Mouse (Mus musculus) forebrain, embryonic 11.5 days (tissue): ENCODE results near the gene Slc22a29. TPM values are rescaled to one million over a fixed set of nuclear protein-coding genes. Genes with fewer than 3 reads are reported as not detected.
A peak's percentile ranks its signal among the peaks of the same experiment; 100 is the strongest.
"Not testable (repeated sequence)": the region's sequence is repeated elsewhere in the genome, so short reads cannot be mapped to it uniquely, and the experiment has no call there.

Experiments used
- ATAC-seq: fragments of 200-750 bp; cut with Nextera tagmentation; replicated peaks from 2 replicates; pipeline ENCODE4 v1.8.0; 2017; ENCODE audit warnings: moderate TSS enrichment; ENCODE audit not compliant: low FRiP score
- DNase-seq: peaks from one replicate; pipeline ENCODE4 v3.0.0-alpha.2; 2017; ENCODE audit warnings: low spot score
- H3K27ac ChIP-seq: fragments of 300-500 bp; sonication (generic); 2 replicates; pipeline ENCODE4 v1.5.1; 2014; ENCODE audit warnings: low read depth, low read length
- H3K27me3 ChIP-seq: fragments of 300-500 bp; sonication (generic); 2 replicates; pipeline ENCODE4 v1.6.1; 2014; ENCODE audit warnings: mild to moderate bottlenecking, low read length, mixed read lengths; ENCODE audit not compliant: control insufficient read depth, insufficient read depth
- H3K36me3 ChIP-seq: fragments of 300-500 bp; sonication (generic); 2 replicates; pipeline ENCODE4 v1.6.1; 2014; ENCODE audit warnings: mild to moderate bottlenecking, low read length, moderate library complexity, mixed read lengths; ENCODE audit not compliant: control insufficient read depth, insufficient read depth
- H3K4me1 ChIP-seq: fragments of 300-500 bp; sonication (generic); replicated peaks from 2 replicates; pipeline ENCODE4 v1.6.1; 2014; ENCODE audit warnings: low read length, mixed read lengths; ENCODE audit not compliant: control insufficient read depth, insufficient read depth
- H3K4me2 ChIP-seq: fragments of 300-500 bp; sonication (generic); 2 replicates; pipeline ENCODE4 v1.6.1; 2014; ENCODE audit warnings: low read depth, mild to moderate bottlenecking, low read length, moderate library complexity, mixed read lengths; ENCODE audit not compliant: severe bottlenecking
- H3K4me3 ChIP-seq: fragments of 300-500 bp; sonication (generic); 2 replicates; pipeline ENCODE4 v1.5.1; 2014; ENCODE audit warnings: low read depth, low read length
- H3K9ac ChIP-seq: fragments of 300-500 bp; sonication (generic); 2 replicates; pipeline ENCODE4 v1.6.1; 2014; ENCODE audit warnings: low read length
- H3K9me3 ChIP-seq: fragments of 300-500 bp; sonication (generic); 2 replicates; pipeline ENCODE4 v1.6.1; 2016; ENCODE audit warnings: low read length, mixed read lengths; ENCODE audit not compliant: control insufficient read depth
- WGBS: fragments of 180-500 bp; shearing (Covaris S2); extraction: QIAGEN DNeasy Blood & Tissue Kit; methylation state at CpG from one replicate; pipeline ENCODE4 v1.1.7; 2014; 5-methylcytosine and 5-hydroxymethylcytosine counted together
- polyA plus RNA-seq: library from polyadenylated mRNA; unstranded; fragments of >200 nt; fragmentation: Nextera tagmentation; extraction: Ambion mirVana; gene quantifications from 2 replicates; pipeline ENCODE4 v1.2.1, GENCODE M21; 2014

Gene Slc22a29
- not detected in 2 replicates for polyA plus RNA-seq

- Histone ChIP-seq H3K9ac (no peak within 1 kb of the TSS), H3K4me2 (no peak within 1 kb of the TSS), H3K36me3 (no peaks in the 10 kb centered on the region), H3K4me3 (no peak within 1 kb of the TSS), H3K9me3 (no peaks in the 10 kb centered on the region; the same call in 1 of the 2 replicates), H3K27me3 (no peaks in the 10 kb centered on the region), H3K27ac (no peak within 1 kb of the TSS), H3K4me1 (no peaks in the 10 kb centered on the region)
- ATAC-seq (no peak), DNase-seq (no peak)
- 80% methylated on average over 2 of the region's 2 CpGs for WGBS
These were observed at the start of gene Slc22a29 for GRCm38 (mm10) chr19:8218800-8219199. TSS of gene Slc22a29 (minus strand) at chr19:8218900.

DNA sequence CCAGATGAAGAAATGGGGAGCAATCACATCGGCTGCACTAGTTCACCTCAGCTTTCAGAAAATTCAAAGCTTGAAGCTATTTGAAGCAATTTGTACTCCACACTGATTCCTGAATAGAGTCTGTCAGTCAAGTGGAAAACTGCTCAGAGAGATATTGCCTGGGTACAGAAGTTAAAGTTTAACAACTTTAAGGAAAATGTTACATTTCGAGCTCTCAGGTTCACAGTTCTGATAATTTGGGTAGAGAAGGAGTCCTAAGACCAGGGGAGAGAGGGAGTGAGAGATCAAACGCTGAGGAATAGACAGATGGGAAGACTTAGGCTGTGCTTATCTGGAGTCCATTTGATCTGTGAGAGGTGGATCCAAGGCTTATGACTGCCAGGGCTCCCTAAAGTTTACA lies 46.6 kb upstream of the Slc22a29 start:
- no peak for ATAC-seq
- 78% methylated on average over 3 of the region's 3 CpGs for WGBS
- no peaks in the 10 kb centered on the region for H3K4me1 ChIP-seq
- no peaks in the 10 kb centered on the region for H3K9me3 ChIP-seq
- DNase-seq = no peak
- no peaks in the 10 kb centered on the region for H3K27me3 ChIP-seq
- no peak overlapping the region for H3K4me2 ChIP-seq
- H3K4me3 ChIP-seq = no peak overlapping the region
- no peaks in the 10 kb centered on the region for H3K36me3 ChIP-seq
- no peak overlapping the region for H3K27ac ChIP-seq
- no peak overlapping the region for H3K9ac ChIP-seq

- Histone ChIP-seq H3K36me3 (no peaks in the 10 kb centered on the region), H3K27me3 (no peaks in the 10 kb centered on the region), H3K27ac (no peak overlapping the region), H3K9me3 (no peaks in the 10 kb centered on the region), H3K9ac (peak overlapping the region; percentile 54), H3K4me2 (peak overlapping the region; percentile 59), H3K4me1 (no peaks in the 10 kb centered on the region), H3K4me3 (peak overlapping the region; percentile 49)
- 29% methylated on average over 3 of the region's 3 CpGs for WGBS
- ATAC-seq (peak; percentile 9; the same call in 1 of the 2 replicates), DNase-seq (no peak)
These were observed 34.0 kb upstream of the Slc22a29 start for GRCm38 (mm10) chr19:8252705-8253037.

DNA sequence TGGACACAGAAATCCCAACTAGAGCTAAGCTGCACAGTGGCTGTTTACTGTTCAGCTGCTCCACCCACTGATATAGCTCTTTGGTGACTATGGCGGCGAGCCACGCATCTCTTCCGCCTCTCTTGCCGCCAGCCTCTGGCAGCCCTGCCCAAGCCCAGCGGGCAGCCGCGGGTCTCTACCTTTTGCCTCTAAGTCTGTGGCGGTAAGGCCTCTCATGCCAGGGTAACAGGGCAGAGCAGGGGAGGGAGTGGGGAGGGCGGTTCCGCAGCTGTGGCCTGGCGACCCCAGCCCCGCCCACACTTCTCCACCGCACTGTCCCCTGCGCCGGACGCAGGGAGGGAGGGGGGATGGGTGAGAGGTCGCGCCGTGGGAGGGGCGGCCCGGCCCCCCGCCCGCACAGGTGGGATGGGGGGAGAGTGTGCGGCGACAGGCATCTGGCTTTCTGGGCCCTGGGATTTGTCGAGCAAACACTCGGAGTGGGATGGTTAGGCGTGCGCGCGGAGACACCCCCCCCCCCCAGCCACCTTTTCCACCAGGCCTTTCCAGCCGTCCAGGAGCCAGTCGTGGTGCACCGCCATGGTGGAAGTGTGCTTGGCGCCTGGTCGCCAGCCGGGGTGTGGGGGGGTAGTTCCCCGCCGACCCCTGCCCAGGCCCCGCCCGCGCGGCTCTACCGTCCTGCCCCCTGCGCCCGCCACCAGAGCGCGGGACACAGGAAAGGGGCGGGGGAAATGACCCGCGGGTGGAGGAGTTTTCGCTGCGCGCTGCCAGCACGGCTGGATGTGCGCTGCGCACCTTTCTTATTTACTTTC lies 33.4 kb upstream of the Slc22a29 start:
- 10% methylated on average over 52 of the region's 58 CpGs for WGBS
- peak; percentile 69 for DNase-seq
- ATAC-seq = peak; percentile 98
- peak overlapping the region; percentile 54 for H3K9ac ChIP-seq
- no peaks in the 10 kb centered on the region for H3K27me3 ChIP-seq
- H3K4me3 ChIP-seq = peak overlapping the region; percentile 49
- no peaks in the 10 kb centered on the region for H3K4me1 ChIP-seq
- H3K36me3 ChIP-seq = no peaks in the 10 kb centered on the region
- H3K27ac ChIP-seq = no peak overlapping the region
- no peaks in the 10 kb centered on the region for H3K9me3 ChIP-seq
- H3K4me2 ChIP-seq = peak overlapping the region; percentile 59

- H3K36me3 ChIP-seq = no peaks in the 10 kb centered on the region
- no peaks in the 10 kb centered on the region for H3K4me1 ChIP-seq
- H3K4me3 ChIP-seq = no peak overlapping the region
- ATAC-seq (no peak), DNase-seq (no peak)
- H3K9ac ChIP-seq = no peak overlapping the region
- no peak overlapping the region for H3K27ac ChIP-seq
- H3K27me3 ChIP-seq = no peaks in the 10 kb centered on the region
- no peak overlapping the region for H3K4me2 ChIP-seq
- H3K9me3 ChIP-seq = no peaks in the 10 kb centered on the region; the same call in 1 of the 2 replicates
These were observed 10.2 kb upstream of the Slc22a29 start for GRCm38 (mm10) chr19:8228916-8229315.

GRCm38 (mm10) chr19:8148787-8149523 lies 69.7 kb downstream of the Slc22a29 start:
- peaks cover 7% of the 10 kb centered on the region; the same call in 1 of the 2 replicates for H3K9me3 ChIP-seq
- H3K27ac ChIP-seq = no peak overlapping the region
- no peak overlapping the region for H3K9ac ChIP-seq
- DNase-seq = no peak
- no peak for ATAC-seq
- no peaks in the 10 kb centered on the region for H3K36me3 ChIP-seq
- no peaks in the 10 kb centered on the region for H3K27me3 ChIP-seq
- H3K4me3 ChIP-seq = no peak overlapping the region
- 62% methylated on average over 2 of the region's 2 CpGs for WGBS
- no peaks in the 10 kb centered on the region for H3K4me1 ChIP-seq
- H3K4me2 ChIP-seq = no peak overlapping the region

DNA sequence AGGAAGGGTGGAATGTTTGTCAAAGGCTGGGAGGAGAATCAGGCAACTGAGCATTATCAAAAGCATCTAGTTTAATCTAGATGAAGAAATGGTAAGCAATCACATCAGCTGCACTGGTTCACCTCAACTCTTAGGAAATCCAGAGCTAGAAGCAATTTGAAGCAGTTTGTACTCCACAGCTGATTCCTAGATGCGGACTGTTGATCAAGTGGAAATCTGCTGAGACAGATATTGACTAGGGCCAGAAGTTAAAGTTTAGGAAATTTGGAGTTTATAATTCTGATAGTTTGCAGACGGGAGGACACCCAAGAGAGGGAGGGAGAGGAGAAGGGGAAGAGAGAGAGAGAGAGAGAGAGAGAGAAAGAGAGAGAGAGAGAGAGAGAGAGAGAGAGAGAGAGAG lies 76.0 kb downstream of the Slc22a29 start:
- not testable (repeated sequence) for H3K27me3 ChIP-seq, H3K9me3 ChIP-seq, H3K4me2 ChIP-seq, ATAC-seq, DNase-seq, H3K4me3 ChIP-seq, H3K4me1 ChIP-seq, H3K27ac ChIP-seq, H3K9ac ChIP-seq, H3K36me3 ChIP-seq
- 88% methylated on average over 2 of the region's 2 CpGs for WGBS

DNA sequence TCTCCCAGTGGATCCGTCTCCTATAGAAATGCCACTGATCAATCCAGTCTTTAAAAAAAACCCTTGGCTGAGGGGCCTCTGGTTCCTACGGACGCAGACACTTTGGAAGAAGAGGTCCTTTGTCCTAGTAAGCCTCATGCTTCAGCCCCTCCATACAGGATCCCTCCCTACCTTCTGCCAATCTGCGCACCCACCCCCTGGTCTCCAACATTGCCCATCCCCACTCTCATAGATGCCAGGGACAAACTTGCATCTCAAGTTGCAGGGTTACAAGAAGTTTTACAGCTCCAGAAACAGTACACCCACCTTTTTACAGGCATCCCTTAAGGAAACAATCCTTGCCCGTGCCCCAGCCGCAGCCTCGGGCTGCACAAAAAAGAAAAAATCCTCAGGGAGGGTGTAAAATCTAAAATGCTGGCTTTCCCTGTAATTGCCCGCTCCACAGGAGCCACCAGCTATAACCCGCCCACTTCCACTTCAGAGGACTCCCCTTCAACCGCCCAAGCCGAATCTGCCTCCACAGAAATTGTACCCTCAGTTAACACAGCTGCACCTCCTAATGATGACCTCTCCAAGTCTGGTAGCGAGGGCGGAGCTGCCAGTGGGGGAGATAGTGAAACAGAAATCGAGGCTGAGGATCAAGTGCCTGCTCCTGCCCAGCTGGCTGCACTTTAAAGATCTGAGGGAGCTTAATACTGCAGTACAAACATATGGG lies 84.4 kb downstream of the Slc22a29 start:
- ATAC-seq = not testable (repeated sequence)
- WGBS = 75% methylated on average over 14 of the region's 14 CpGs

More for the DNA sequence above, 84.4 kb downstream of the Slc22a29 start:
- not testable (repeated sequence) for H3K4me2 ChIP-seq, H3K27ac ChIP-seq, DNase-seq, H3K36me3 ChIP-seq, H3K9me3 ChIP-seq, H3K9ac ChIP-seq, H3K4me3 ChIP-seq, H3K27me3 ChIP-seq, H3K4me1 ChIP-seq
